Mouse (Mus musculus) intestine, embryonic 15.5 days (tissue): ENCODE measurements at regions not wholly inside any gene's neighbourhood (a gene's known extent, or its start where the extent isn't known, plus 50 kb on each side); places are given as distances from the start of the nearest gene placed in this dataset.
A peak's percentile ranks its signal among the peaks of the same experiment; 100 is the strongest.

Experiments
- ATAC-seq: fragments of 200-750 bp; cut with Nextera tagmentation; 2 replicates; pipeline ENCODE4 v1.8.0; 2017; ENCODE audit warnings: moderate TSS enrichment, moderate library complexity
- H3K27ac ChIP-seq: fragments of 300-500 bp; sonication (generic); 2 replicates; pipeline ENCODE4 v1.5.1; 2015; ENCODE audit warnings: mild to moderate bottlenecking, inconsistent platforms
- H3K27me3 ChIP-seq: fragments of 300-500 bp; sonication (generic); replicated peaks from 2 replicates; pipeline ENCODE4 v1.6.1; 2015; ENCODE audit warnings: inconsistent platforms
- H3K36me3 ChIP-seq: fragments of 300-500 bp; sonication (generic); 2 replicates; pipeline ENCODE4 v1.6.1; 2015; ENCODE audit warnings: inconsistent platforms
- H3K4me1 ChIP-seq: fragments of 300-500 bp; sonication (generic); replicated peaks from 2 replicates; pipeline ENCODE4 v1.6.1; 2015; ENCODE audit warnings: inconsistent platforms
- H3K4me2 ChIP-seq: fragments of 300-500 bp; sonication (generic); replicated peaks from 2 replicates; pipeline ENCODE4 v1.6.1; 2015; ENCODE audit warnings: mild to moderate bottlenecking, inconsistent platforms
- H3K4me3 ChIP-seq: fragments of 300-500 bp; sonication (generic); replicated peaks from 2 replicates; pipeline ENCODE4 v1.5.1; 2015; ENCODE audit warnings: inconsistent platforms
- H3K9ac ChIP-seq: fragments of 300-500 bp; sonication (generic); 2 replicates; pipeline ENCODE4 v1.6.1; 2015; ENCODE audit warnings: inconsistent platforms
- H3K9me3 ChIP-seq: fragments of 300-500 bp; sonication (generic); 2 replicates; pipeline ENCODE4 v1.6.1; 2016; ENCODE audit warnings: inconsistent platforms
- WGBS: fragments of 180-500 bp; shearing (Covaris S2); methylation state at CpG from one replicate; pipeline ENCODE4 v1.1.7; 2015; 5-methylcytosine and 5-hydroxymethylcytosine counted together

DNA sequence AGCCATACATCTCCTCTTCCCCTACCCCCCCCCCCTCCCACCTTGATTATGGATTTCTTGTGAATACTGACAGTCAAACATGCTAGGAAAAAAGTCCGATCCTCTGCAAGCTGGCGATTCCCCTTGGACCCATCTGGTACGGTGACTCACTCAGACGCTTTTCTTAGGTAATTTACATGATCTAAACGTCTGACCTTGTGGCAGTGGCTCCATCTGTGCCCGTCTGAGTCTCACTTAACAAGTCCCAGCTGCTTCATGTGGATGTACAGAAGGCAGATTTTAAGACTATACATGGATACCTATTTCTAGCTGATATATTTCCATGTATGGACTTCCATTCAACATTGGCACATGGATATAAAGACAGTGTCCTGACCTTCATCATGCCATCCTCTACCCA, 481.0 kb downstream of the Lipi start:
- Histone ChIP-seq H3K36me3 (no peaks in the 10 kb centered on the region), H3K4me1 (no peaks in the 10 kb centered on the region), H3K9me3 (no peaks in the 10 kb centered on the region), H3K27me3 (no peaks in the 10 kb centered on the region), H3K4me2 (no peak overlapping the region), H3K9ac (no peak overlapping the region), H3K4me3 (no peak overlapping the region), H3K27ac (no peak overlapping the region)
- WGBS = 38% methylated on average over 6 of the region's 6 CpGs
- ATAC-seq = no peak

DNA sequence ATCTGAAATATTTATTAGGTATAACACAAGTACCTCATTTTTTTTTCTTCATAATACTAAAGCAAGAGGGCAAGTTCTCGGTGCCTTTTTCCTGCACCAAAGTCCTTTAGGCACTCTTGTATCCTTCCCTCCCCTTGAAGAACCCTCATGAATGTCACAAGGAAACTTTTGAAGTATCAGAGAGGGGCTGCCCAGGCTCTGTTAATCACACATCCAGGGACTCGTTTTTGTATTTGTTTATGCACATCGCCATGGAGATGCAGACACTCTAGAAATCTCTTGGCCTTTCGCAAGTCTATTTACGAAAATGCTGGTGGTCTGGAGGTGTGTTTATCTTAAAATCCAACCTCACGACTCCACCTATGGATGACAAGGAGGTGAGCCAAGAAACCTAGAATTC, 492.7 kb downstream of the Lipi start:
- no peak for ATAC-seq
- Histone ChIP-seq H3K4me3 (no peak overlapping the region), H3K36me3 (no peaks in the 10 kb centered on the region), H3K4me2 (peak overlapping the region; percentile 44), H3K9me3 (no peaks in the 10 kb centered on the region), H3K9ac (no peak overlapping the region), H3K27me3 (no peaks in the 10 kb centered on the region), H3K27ac (no peak overlapping the region), H3K4me1 (no peaks in the 10 kb centered on the region)
- WGBS = 28% methylated on average over 6 of the region's 6 CpGs

DNA sequence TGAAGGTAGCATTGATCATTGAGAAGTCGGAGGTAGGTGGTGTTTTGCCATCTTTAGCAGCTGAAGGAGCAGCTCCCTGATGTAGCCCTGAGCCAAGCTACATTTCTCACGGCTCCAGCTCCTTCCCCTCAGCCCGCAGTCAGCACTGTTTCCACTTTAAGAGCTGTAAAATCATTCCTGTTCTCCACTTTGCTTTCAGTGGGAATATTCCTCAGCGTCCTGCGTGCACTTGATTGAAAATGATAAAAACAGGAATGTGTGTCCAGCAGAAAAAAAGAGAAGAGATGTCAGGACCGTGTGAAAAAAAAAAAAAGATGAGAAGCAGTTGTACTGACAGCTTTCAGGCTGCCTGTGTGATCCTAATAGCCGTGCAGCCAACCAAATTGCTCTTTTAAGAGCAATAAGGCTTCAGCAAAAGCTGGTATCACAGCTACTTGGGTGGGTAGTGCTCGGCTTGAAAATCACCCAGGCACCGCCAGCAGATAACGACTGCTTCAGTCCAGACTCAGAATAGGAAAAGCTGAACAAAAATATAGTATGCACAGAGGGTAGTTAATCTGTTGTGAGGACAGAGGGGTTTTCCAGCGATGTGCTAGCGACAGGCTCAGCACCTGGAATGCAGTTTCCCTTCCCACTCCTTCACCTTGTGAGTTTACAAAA, 493.3 kb downstream of the Lipi start:
- H3K4me3 ChIP-seq = 0 out of 2 replicates have a peak overlapping the region, but pooled peaks have one; percentile 3

DNA sequence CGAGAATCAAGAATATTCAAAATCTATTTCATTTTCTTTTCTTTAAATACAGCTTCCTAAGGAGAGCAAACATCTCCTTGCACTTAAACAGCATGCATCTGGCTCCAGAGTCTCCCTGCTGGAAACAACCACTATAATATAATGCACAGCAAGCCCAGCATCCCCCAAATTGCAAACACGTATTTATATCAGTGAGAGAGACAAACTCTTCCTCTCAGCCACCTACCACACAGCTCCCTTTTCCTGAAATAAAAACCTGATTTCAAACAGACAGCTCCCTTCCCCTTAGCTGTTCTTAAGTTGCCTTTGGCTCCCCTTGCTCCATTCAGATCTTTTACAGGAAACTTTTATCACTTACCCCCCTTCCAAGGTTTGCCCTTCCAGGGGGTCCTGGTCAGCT, 493.9 kb downstream of the Lipi start:
- ATAC-seq = no peak
- Histone ChIP-seq H3K27ac (no peak overlapping the region), H3K4me3 (no peak overlapping the region), H3K9me3 (no peaks in the 10 kb centered on the region), H3K36me3 (no peaks in the 10 kb centered on the region), H3K9ac (no peak overlapping the region), H3K27me3 (no peaks in the 10 kb centered on the region), H3K4me1 (no peaks in the 10 kb centered on the region), H3K4me2 (peak overlapping the region; percentile 44; the same call in 1 of the 2 replicates)
- 39% methylated on average over 2 of the region's 2 CpGs for WGBS

More for the DNA sequence above, 493.3 kb downstream of the Lipi start:
- Histone ChIP-seq H3K9me3 (no peaks in the 10 kb centered on the region), H3K36me3 (no peaks in the 10 kb centered on the region), H3K9ac (no peak overlapping the region), H3K4me2 (peak overlapping the region; percentile 44), H3K4me1 (no peaks in the 10 kb centered on the region), H3K27ac (no peak overlapping the region), H3K27me3 (no peaks in the 10 kb centered on the region)
- WGBS = 10% methylated on average over 12 of the region's 12 CpGs
- ATAC-seq = peak; percentile 20; the same call in 1 of the 2 replicates

DNA sequence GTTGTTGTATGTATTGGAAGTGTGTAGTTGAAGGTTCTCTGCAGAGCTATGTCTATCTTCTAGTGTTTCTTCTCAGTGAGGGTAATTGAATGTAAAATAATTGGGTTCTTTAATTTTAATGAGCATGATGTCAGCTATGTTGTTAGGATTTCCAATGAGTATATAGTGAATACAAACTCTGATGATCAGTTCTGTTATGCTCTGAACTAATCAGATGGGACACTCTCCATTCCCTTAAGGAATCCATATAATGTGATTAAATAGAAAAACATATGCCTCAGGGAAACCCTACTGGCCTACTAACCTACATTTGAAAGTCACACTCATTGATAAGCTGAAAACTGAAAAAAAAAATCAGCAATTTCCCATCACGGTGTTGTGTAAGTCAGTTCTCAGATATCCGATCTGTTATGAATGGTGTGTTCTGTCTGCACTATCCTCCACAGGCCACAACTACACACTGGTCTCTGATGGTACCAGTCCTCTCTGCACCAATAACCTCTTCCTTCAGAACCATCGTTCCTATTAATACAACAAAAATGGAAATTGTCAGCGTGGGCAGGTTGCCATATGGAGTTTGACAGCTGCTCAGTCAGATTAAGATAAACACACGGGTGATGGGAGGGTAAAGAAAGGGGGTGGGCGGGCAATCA, 496.4 kb downstream of the Lipi start:
- Histone ChIP-seq H3K36me3 (no peaks in the 10 kb centered on the region), H3K27ac (no peak overlapping the region), H3K4me3 (no peak overlapping the region), H3K9ac (no peak overlapping the region), H3K4me1 (no peaks in the 10 kb centered on the region), H3K9me3 (no peaks in the 10 kb centered on the region), H3K4me2 (no peak overlapping the region), H3K27me3 (no peaks in the 10 kb centered on the region)
- WGBS = 63% methylated on average over 6 of the region's 6 CpGs
- ATAC-seq = no peak

DNA sequence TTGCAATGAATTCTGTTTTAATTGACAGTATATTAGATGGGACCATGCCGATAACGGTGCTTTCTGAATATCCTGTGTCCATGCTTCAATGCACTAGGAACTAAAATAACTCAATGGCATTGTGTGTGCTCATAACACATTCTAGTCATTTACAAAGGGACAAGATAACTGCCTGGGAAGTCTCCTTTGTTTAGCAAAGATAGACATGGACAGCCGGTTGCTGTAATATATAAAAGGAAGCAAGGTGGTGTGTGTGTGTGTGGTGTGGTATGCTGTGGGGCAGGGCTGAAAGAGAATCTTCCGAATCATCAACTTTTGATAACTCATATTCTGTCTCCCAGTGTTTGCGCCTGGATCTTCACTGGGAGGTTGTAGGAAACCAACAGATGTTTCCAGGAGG, 497.2 kb downstream of the Lipi start:
- no peaks in the 10 kb centered on the region for H3K9me3 ChIP-seq
- H3K4me1 ChIP-seq = no peaks in the 10 kb centered on the region
- WGBS = 83% methylated on average over 5 of the region's 5 CpGs
- no peak overlapping the region for H3K4me2 ChIP-seq
- H3K9ac ChIP-seq = no peak overlapping the region
- H3K36me3 ChIP-seq = no peaks in the 10 kb centered on the region
- no peak overlapping the region for H3K4me3 ChIP-seq
- H3K27ac ChIP-seq = no peak overlapping the region
- H3K27me3 ChIP-seq = no peaks in the 10 kb centered on the region
- no peak for ATAC-seq

DNA sequence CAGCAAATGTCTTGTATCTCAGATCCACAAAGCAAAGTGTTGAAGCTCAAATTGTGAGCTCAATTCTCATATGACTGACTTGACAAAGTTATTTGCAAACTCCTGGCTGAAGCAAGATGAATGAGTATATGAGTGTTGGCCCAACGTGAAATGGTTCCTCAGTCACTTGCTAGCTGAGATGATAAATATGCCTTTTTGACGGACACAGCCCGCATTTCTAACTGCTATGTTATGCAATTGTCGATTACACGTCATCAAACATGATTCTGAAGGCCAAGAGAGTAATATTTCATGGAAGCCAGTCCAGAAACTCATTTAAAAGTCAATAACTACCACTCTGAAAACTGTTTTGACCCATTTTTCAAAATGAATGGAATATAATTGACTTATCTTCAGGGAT, 520.6 kb downstream of the Lipi start:
- WGBS = 79% methylated on average over 5 of the region's 5 CpGs
- Histone ChIP-seq H3K36me3 (no peaks in the 10 kb centered on the region), H3K4me1 (no peaks in the 10 kb centered on the region), H3K9ac (no peak overlapping the region), H3K27me3 (no peaks in the 10 kb centered on the region), H3K4me3 (no peak overlapping the region), H3K27ac (no peak overlapping the region), H3K9me3 (no peaks in the 10 kb centered on the region), H3K4me2 (no peak overlapping the region)
- ATAC-seq = no peak

DNA sequence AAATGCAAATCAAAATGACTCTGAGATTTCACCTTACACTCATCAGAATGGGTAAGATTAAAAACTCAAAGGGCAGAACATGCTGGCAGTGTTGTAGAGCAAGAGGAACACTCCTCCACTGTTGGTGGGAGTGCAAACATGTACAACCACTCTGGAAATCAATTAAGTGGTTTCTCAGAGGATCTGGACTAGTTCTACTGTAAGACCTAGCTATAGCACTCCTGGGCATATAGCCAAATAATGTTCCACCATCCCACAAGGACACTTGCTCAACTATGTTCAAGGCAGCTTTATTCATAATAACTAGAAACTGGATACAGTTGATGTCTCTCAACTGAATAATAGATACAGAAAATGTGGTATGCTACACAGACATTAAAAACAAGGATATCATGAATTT, 532.9 kb downstream of the Lipi start:
- H3K4me2 ChIP-seq = no peak overlapping the region
- no peak overlapping the region for H3K4me3 ChIP-seq
- H3K36me3 ChIP-seq = no peaks in the 10 kb centered on the region
- no peaks in the 10 kb centered on the region for H3K9me3 ChIP-seq
- H3K27me3 ChIP-seq = no peaks in the 10 kb centered on the region
- ATAC-seq = no peak
- H3K4me1 ChIP-seq = no peaks in the 10 kb centered on the region
- H3K27ac ChIP-seq = no peak overlapping the region
- H3K9ac ChIP-seq = no peak overlapping the region

DNA sequence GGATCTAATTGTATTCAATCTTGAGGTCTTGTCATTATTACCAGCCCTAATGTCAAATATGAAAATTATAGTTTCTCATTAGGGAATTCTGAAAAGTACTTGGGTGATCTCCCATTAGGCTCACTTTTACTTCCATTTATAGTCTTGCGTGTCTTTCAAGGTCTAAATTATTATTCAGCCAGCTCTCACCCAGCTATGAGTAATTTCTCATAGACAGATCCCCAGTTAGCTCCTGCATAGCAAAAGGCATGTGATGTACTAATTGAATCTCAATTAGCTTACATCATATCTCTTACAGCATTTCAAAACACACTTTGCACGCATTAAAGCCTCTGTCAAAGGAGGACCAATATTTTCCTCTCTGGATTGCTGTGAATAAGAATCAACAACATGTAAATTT, 539.9 kb downstream of the Lipi start:
- ATAC-seq = no peak
- H3K4me2 ChIP-seq = no peak overlapping the region
- 87% methylated on average over 2 of the region's 2 CpGs for WGBS

More for the DNA sequence above, 539.9 kb downstream of the Lipi start:
- Histone ChIP-seq H3K4me3 (no peak overlapping the region), H3K9me3 (no peaks in the 10 kb centered on the region), H3K27ac (no peak overlapping the region), H3K27me3 (no peaks in the 10 kb centered on the region), H3K36me3 (no peaks in the 10 kb centered on the region), H3K4me1 (no peaks in the 10 kb centered on the region), H3K9ac (no peak overlapping the region)
